Mouse (Mus musculus) olfactory bulb, adult 2 months (tissue): Measurements from ENCODE around the gene Abcb9.

Source experiments
- CTCF ChIP-seq: fragments of 200-500 bp; IDR thresholded peaks from 2 replicates; pipeline ENCODE4 v1.5.1; 2012; ENCODE audit warnings: low read depth, mild to moderate bottlenecking, low read length, moderate library complexity; ENCODE audit not compliant: insufficient read depth
- POLR2A ChIP-seq: fragments of 200-500 bp; IDR thresholded peaks from 2 replicates; pipeline ENCODE4 v1.6.1; 2012; ENCODE audit warnings: mild to moderate bottlenecking, low read depth, low read length, moderate library complexity; ENCODE audit not compliant: insufficient read depth

DNA sequence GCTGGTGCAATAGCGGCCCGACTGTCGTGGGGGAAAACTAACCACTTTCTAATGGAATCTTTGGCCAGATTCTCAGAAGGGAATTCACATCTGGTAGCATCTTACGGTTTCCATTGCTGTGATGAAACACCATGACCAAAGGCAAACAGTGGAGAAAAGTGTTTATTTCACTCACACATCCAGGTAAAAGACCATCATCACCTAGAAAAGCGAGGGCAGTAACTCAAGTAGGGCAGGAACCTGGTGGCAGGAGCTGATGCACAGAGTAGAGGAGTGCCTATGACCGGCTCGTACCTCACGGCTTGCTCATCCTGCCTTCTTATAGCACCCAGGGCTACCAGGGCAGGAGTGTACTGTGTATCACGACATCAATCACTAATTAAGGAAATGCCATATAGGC lies 8.0 kb upstream of the Abcb9 start:
- TF ChIP-seq CTCF (no peak), POLR2A (no peak)
